Mouse (Mus musculus): ENCODE measurements around the gene Fars2. TPM values are rescaled to one million over a fixed set of nuclear protein-coding genes. Genes with fewer than 3 reads are reported as not detected.

The Fars2 gene
- total and polyA plus RNA-seq, 2 experiments from 2014 or later = 21.5 to 34.6 TPM

DNA sequence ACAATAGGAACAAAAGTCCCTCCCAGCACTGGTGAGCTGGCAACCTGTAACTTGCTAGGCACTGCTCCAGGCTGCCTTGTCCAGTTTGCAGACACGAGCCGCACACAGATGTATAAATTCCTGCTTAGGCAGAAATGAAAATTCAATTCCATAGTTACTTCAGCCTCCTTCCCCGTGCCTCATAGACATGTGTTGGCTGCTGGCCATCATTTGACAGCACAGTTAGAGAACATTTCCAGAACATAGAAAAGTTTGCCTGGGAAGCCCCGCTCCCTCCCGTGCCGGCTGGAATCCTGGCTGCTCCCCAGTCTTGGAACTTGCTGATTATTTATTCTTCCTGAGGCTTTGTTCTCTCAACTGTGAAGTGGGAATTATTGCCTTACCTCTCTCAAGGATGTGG is 178.6 kb downstream of the Fars2 start:
- Histone ChIP-seq H3K4me3 (ENCODE audit: low read length) (no peak overlapping the region), H3K9me3 (ENCODE audit: low read length) (no peaks in the 10 kb centered on the region), H3K9ac (replicated peaks; ENCODE audit: low read length) (no peak overlapping the region), H3K4me2 (ENCODE audit: low read depth, low read length) (no peak overlapping the region), H3K27ac (no peak overlapping the region), H3K4me1 (ENCODE audit: insufficient read depth, low read length) (0 out of 2 replicates have a peak, but pooled peaks cover 4% of the 10 kb centered on the region), H3K27me3 (ENCODE audit: insufficient read depth, low read length) (no peaks in the 10 kb centered on the region), H3K36me3 (ENCODE audit: insufficient read depth, low read length) (no peaks in the 10 kb centered on the region)
- DNase-seq (ENCODE audit: low spot score) (peak; percentile 79), ATAC-seq (peak; percentile 75)
- no peak for TF ChIP-seq CTCF (IDR thresholded peaks at IDR 0.05; ENCODE audit: low read depth)
- 23% methylated on average over 6 of the region's 6 CpGs for WGBS

DNA sequence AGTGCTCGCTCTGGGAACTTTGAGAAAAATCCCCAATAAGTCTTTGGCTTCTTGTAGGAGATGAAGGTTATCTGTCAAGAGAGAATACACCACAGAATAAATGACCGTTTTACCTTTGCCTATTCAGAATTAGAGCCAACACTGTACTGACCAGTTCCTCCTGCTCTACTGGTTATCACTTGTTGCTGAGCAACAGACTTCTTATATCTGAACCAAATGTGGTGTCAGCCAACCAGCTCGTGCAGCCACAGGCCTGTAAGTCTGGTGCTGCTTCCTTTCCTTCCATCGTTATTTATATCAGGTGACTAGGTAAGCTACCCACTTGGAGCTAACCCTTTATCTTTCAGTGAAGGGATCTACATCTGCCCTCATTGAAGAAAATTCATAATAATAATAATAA is 179.4 kb downstream of the Fars2 start:
- H3K9me3 ChIP-seq (ENCODE audit: low read length) = no peaks in the 10 kb centered on the region
- no peak for TF ChIP-seq CTCF (IDR thresholded peaks at IDR 0.05; ENCODE audit: low read depth)
- no peak overlapping the region for H3K9ac ChIP-seq (replicated peaks; ENCODE audit: low read length)
- DNase-seq (ENCODE audit: low spot score) (no peak), ATAC-seq (no peak)
- H3K36me3 ChIP-seq (ENCODE audit: insufficient read depth, low read length) = no peaks in the 10 kb centered on the region
- WGBS = 62% methylated on average over 4 of the region's 4 CpGs
- no peaks in the 10 kb centered on the region for H3K27me3 ChIP-seq (ENCODE audit: insufficient read depth, low read length)
- H3K4me1 ChIP-seq (ENCODE audit: insufficient read depth, low read length) = 0 out of 2 replicates have a peak, but pooled peaks cover 4% of the 10 kb centered on the region
- no peak overlapping the region for H3K4me3 ChIP-seq (ENCODE audit: low read length)
- no peak overlapping the region for H3K27ac ChIP-seq
- no peak overlapping the region for H3K4me2 ChIP-seq (ENCODE audit: low read depth, low read length)

DNA sequence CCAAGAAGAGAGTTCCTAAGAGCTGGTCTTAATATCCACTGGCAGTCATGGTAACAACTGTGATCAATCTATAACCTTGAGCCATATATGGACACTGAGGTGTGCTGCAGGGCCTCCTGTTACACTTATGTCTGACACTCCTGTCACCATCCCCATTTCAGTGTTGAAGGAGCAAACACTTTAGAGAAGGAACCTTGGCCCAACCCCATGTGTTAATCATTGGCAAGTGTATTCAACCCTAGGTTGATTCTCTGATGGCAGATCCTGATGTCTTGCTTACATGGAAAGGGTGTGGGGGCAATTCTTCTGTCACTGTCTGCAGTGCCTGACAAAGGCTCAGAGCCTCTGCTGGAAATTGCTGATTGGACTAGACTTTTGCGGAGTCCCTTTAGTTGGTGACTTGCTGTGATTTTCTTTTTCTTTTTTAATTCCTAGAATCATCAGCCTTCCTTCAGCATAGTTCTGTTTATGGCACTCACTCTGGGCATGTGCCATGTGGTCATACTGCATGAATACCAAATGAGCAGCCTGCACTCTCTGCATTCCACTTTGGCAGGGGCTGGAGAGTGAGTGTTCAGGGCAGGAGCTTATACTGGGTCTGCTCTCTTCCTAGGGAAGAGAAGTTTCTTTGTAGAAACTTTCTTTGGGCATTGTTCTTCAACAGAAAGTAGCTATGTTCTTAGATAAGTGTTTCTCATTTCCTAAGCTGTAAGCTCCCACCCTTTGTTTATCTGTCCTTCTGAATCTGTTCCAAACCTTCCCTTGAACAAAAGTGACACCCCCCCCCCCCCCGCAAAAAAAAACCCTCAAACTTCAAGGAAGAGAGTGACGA is 181.0 kb downstream of the Fars2 start:
- no peaks in the 10 kb centered on the region for H3K27me3 ChIP-seq (ENCODE audit: insufficient read depth, low read length)
- H3K9ac ChIP-seq (replicated peaks; ENCODE audit: low read length) = no peak overlapping the region
- H3K4me2 ChIP-seq (ENCODE audit: low read depth, low read length) = no peak overlapping the region
- no peaks in the 10 kb centered on the region for H3K36me3 ChIP-seq (ENCODE audit: insufficient read depth, low read length)
- H3K4me3 ChIP-seq (ENCODE audit: low read length) = no peak overlapping the region
- WGBS = 37% methylated on average over 3 of the region's 3 CpGs
- ATAC-seq = peak; percentile 72; the same call in 1 of the 2 replicates
- H3K9me3 ChIP-seq (ENCODE audit: low read length) = no peaks in the 10 kb centered on the region
- 0 out of 2 replicates have a peak, but pooled peaks cover 4% of the 10 kb centered on the region for H3K4me1 ChIP-seq (ENCODE audit: insufficient read depth, low read length)
- peak; percentile 50 for DNase-seq (ENCODE audit: low spot score)
- H3K27ac ChIP-seq = no peak overlapping the region
- TF ChIP-seq CTCF (IDR thresholded peaks at IDR 0.05; ENCODE audit: low read depth) = no peak

DNA sequence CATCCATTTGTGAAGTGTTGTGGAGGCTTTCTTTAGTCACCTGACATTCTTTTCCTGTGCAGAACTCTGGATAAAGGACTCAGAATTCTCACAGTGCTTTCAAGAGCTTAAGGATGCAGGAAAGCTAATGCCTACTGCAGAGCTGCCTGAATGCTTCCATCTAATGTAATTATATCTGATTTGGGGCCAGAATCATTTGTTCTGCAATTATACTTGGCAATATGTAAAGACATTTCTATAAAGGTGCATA is 181.5 kb downstream of the Fars2 start:
- no peak overlapping the region for H3K4me2 ChIP-seq (ENCODE audit: low read depth, low read length)
- no peak for TF ChIP-seq CTCF (IDR thresholded peaks at IDR 0.05; ENCODE audit: low read depth)
- H3K27ac ChIP-seq = no peak overlapping the region
- H3K4me1 ChIP-seq (ENCODE audit: insufficient read depth, low read length) = 0 out of 2 replicates have a peak, but pooled peaks cover 4% of the 10 kb centered on the region
- no peaks in the 10 kb centered on the region for H3K36me3 ChIP-seq (ENCODE audit: insufficient read depth, low read length)
- no peak overlapping the region for H3K9ac ChIP-seq (replicated peaks; ENCODE audit: low read length)
- H3K27me3 ChIP-seq (ENCODE audit: insufficient read depth, low read length) = no peaks in the 10 kb centered on the region
- ATAC-seq (no peak), DNase-seq (ENCODE audit: low spot score) (no peak)
- no peaks in the 10 kb centered on the region for H3K9me3 ChIP-seq (ENCODE audit: low read length)
- no peak overlapping the region for H3K4me3 ChIP-seq (ENCODE audit: low read length)

DNA sequence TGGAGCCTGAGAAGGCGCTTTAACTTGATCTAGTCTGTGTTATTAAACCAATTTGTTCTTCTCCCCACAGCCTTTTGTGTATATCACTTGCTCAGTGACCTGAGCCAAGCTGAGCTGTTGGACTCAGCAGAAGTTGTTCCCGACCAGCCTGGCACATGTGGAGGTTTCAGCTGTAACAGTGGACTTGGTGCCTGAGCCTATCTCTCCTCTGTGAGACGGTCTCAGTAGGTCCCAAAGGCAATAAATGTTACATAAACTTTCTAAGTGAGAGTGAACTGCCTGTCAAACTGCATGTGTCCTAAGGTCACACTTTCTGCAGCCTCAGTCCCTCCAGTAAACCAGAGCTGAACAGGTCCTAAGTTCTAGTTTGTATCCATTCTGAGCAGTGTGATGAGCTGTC is 185.6 kb downstream of the Fars2 start:
- 64% methylated on average over 3 of the region's 3 CpGs for WGBS
- H3K27me3 ChIP-seq (ENCODE audit: insufficient read depth, low read length) = no peaks in the 10 kb centered on the region
- no peak overlapping the region for H3K27ac ChIP-seq
- H3K4me2 ChIP-seq (ENCODE audit: low read depth, low read length) = no peak overlapping the region
- no peaks in the 10 kb centered on the region for H3K9me3 ChIP-seq (ENCODE audit: low read length)
- TF ChIP-seq CTCF (IDR thresholded peaks at IDR 0.05; ENCODE audit: low read depth) = no peak
- no peak for DNase-seq (ENCODE audit: low spot score)
- H3K9ac ChIP-seq (replicated peaks; ENCODE audit: low read length) = no peak overlapping the region
- no peaks in the 10 kb centered on the region for H3K36me3 ChIP-seq (ENCODE audit: insufficient read depth, low read length)
- H3K4me3 ChIP-seq (ENCODE audit: low read length) = no peak overlapping the region
- ATAC-seq = no peak
- H3K4me1 ChIP-seq (ENCODE audit: insufficient read depth, low read length) = no peaks in the 10 kb centered on the region

DNA sequence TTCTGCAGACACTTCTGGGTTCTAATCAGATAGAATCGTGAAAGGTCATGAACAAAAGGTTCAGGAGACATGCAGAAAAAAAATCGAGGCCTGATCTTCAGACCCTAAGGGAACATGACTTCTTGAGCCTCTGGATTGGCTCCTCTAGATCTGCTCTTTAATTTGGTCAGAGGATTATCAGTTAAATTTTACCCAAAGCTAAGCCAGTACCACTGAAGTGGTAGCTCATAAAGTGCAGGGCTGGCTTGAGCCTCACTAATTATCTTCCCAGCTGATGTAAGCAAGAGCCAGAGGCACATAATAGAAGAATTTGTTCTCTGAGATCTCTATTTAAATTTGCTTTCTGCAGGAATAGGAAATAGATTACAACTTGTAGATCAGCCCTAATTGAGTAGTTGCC is 188.1 kb downstream of the Fars2 start:
- Histone ChIP-seq H3K9ac (replicated peaks; ENCODE audit: low read length) (no peak overlapping the region), H3K4me2 (ENCODE audit: low read depth, low read length) (no peak overlapping the region), H3K27ac (no peak overlapping the region), H3K36me3 (ENCODE audit: insufficient read depth, low read length) (no peaks in the 10 kb centered on the region), H3K27me3 (ENCODE audit: insufficient read depth, low read length) (no peaks in the 10 kb centered on the region), H3K4me3 (ENCODE audit: low read length) (no peak overlapping the region), H3K9me3 (ENCODE audit: low read length) (no peaks in the 10 kb centered on the region), H3K4me1 (ENCODE audit: insufficient read depth, low read length) (no peaks in the 10 kb centered on the region)
- no peak for TF ChIP-seq CTCF (IDR thresholded peaks at IDR 0.05; ENCODE audit: low read depth)
- 63% methylated on average over 2 of the region's 2 CpGs for WGBS
- DNase-seq (ENCODE audit: low spot score) (no peak), ATAC-seq (no peak)

DNA sequence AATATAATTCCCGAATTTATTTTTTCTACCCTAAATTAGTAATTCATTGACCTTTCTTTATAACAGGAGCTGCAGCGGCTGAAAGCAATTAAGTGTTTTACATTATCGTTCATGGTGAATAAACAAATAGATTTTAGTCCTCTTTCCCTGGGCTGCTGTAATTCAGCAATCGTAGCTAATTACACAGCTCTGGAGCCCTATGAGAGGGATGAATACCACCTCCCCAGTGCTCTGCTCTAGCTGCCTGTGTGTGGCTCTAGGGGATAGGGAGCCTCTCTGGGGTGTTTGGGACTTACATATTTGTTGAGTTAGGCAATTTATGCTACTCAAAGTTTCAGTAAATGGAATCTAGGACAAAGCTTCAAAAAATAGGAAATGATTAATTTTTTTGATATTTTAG is 190.2 kb downstream of the Fars2 start:
- 63% methylated on average over 4 of the region's 4 CpGs for WGBS
- ATAC-seq (no peak), DNase-seq (ENCODE audit: low spot score) (peak; percentile 18)
- Histone ChIP-seq H3K9me3 (ENCODE audit: low read length) (no peaks in the 10 kb centered on the region), H3K4me3 (ENCODE audit: low read length) (no peak overlapping the region), H3K27me3 (ENCODE audit: insufficient read depth, low read length) (no peaks in the 10 kb centered on the region), H3K27ac (no peak overlapping the region), H3K36me3 (ENCODE audit: insufficient read depth, low read length) (no peaks in the 10 kb centered on the region), H3K4me1 (ENCODE audit: insufficient read depth, low read length) (no peaks in the 10 kb centered on the region), H3K9ac (replicated peaks; ENCODE audit: low read length) (no peak overlapping the region), H3K4me2 (ENCODE audit: low read depth, low read length) (no peak overlapping the region)
- no peak for TF ChIP-seq CTCF (IDR thresholded peaks at IDR 0.05; ENCODE audit: low read depth)

Data from hindbrain, postnatal 0 days (tissue).